8 mouse cellular contexts compared by ENCODE assay signal in genomic region chr5:75156554-75157036, GRCm38 (mm10). TPM values are rescaled to one million over a fixed set of nuclear protein-coding genes. Genes with fewer than 3 reads are reported as not detected.
A peak's percentile ranks its signal among the peaks of the same experiment; 100 is the strongest.
DNase-seq lines count a peak whose midpoint lies in the region; ATAC-seq lines count a peak whose summit lies in the region.

No protein-coding gene starts in this region.

- H3K4me2 ChIP-seq in forebrain, embryonic 11.5 days (ENCODE audit: low read depth, low read length, severe bottlenecking) = peak overlapping the region; percentile 59
- H3K4me2 ChIP-seq in kidney, embryonic 14.5 days (replicated peaks; ENCODE audit: low read depth, low read length) = peak overlapping the region; percentile 87

- peaks cover 6% of the 10 kb centered on the region; the same call in 1 of the 2 replicates for H3K4me1 ChIP-seq in forebrain, embryonic 11.5 days (replicated peaks; ENCODE audit: control insufficient read depth, insufficient read depth, low read length)
- H3K4me1 ChIP-seq in kidney, embryonic 14.5 days (ENCODE audit: control insufficient read depth, insufficient read depth, low read length) = 0 out of 2 replicates have a peak, but pooled peaks cover 5% of the 10 kb centered on the region
- H3K4me1 ChIP-seq in midbrain, embryonic 10.5 days = peaks cover 53% of the 10 kb centered on the region

- H3K27ac ChIP-seq in forebrain, embryonic 11.5 days (ENCODE audit: low read depth, low read length) = no peak overlapping the region
- peak overlapping the region; percentile 69; the same call in 1 of the 2 replicates for H3K27ac ChIP-seq in kidney, embryonic 14.5 days (ENCODE audit: low read depth, low read length)
- H3K27ac ChIP-seq in midbrain, embryonic 10.5 days (replicated peaks) = peak overlapping the region; percentile 64; the same call in 1 of the 2 replicates

- H3K36me3 ChIP-seq in forebrain, embryonic 11.5 days (ENCODE audit: control insufficient read depth, insufficient read depth, low read length) = no peaks in the 10 kb centered on the region
- H3K36me3 ChIP-seq in kidney, embryonic 14.5 days (ENCODE audit: control insufficient read depth, insufficient read depth, low read length) = 0 out of 2 replicates have a peak, but pooled peaks cover 6% of the 10 kb centered on the region
- H3K36me3 ChIP-seq in midbrain, embryonic 10.5 days = no peaks in the 10 kb centered on the region

- no peaks in the 10 kb centered on the region for H3K9me3 ChIP-seq in forebrain, embryonic 11.5 days (ENCODE audit: control insufficient read depth, low read length)
- H3K9me3 ChIP-seq in kidney, embryonic 14.5 days (ENCODE audit: control insufficient read depth, low read length) = no peaks in the 10 kb centered on the region
- H3K9me3 ChIP-seq in midbrain, embryonic 10.5 days (replicated peaks) = no peaks in the 10 kb centered on the region

- peak; percentile 32 for DNase-seq in kidney, adult 18-20 months
- DNase-seq in kidney, adult 9 months = no peak
- DNase-seq in NIH3T3 (ENCODE audit: low read depth) = peak; percentile 57
- DNase-seq in forebrain, embryonic 11.5 days (ENCODE audit: low spot score) = peak; percentile 78
- DNase-seq in midbrain, embryonic 10.5 days (ENCODE audit: low spot score) = peak; percentile 66
- peak; percentile 22 for DNase-seq in thymus, postnatal 14 days
- no peak for DNase-seq in right cerebral cortex, postnatal 36 days (ENCODE audit: low spot score in 2 of 2)

- peaks cover 41% of the 10 kb centered on the region for H3K27me3 ChIP-seq in forebrain, embryonic 11.5 days (ENCODE audit: control insufficient read depth, insufficient read depth, low read length)
- peaks cover 26% of the 10 kb centered on the region; the same call in 1 of the 2 replicates for H3K27me3 ChIP-seq in kidney, embryonic 14.5 days (ENCODE audit: control insufficient read depth, insufficient read depth, low read length)
- H3K27me3 ChIP-seq in midbrain, embryonic 10.5 days (ENCODE audit: low read depth, poor library complexity, severe bottlenecking) = peaks cover 87% of the 10 kb centered on the region

- ATAC-seq in forebrain, embryonic 11.5 days (replicated peaks; ENCODE audit: low FRiP score) = peak; percentile 34
- ATAC-seq in kidney, embryonic 14.5 days (ENCODE audit: low FRiP score, low TSS enrichment) = peak; percentile 16

- WGBS in forebrain, embryonic 11.5 days = under 1% methylated on average over 21 of the region's 21 CpGs
- WGBS in kidney, embryonic 14.5 days = under 1% methylated on average over 21 of the region's 21 CpGs
- under 1% methylated on average over 21 of the region's 21 CpGs for WGBS in midbrain, embryonic 10.5 days

- peak overlapping the region; percentile 46 for H3K9ac ChIP-seq in forebrain, embryonic 11.5 days (ENCODE audit: low read length)
- peak overlapping the region; percentile 84 for H3K9ac ChIP-seq in kidney, embryonic 14.5 days (ENCODE audit: low read depth, low read length)

- H3K4me3 ChIP-seq in forebrain, embryonic 11.5 days (ENCODE audit: low read depth, low read length) = peak overlapping the region; percentile 44
- peak overlapping the region; percentile 59 for H3K4me3 ChIP-seq in kidney, embryonic 14.5 days (ENCODE audit: low read length)
- H3K4me3 ChIP-seq in midbrain, embryonic 10.5 days = peak overlapping the region; percentile 57

RNA-seq across cellular contexts. Expression of gene Pdgfra, which starts 4.5 kb away (rescaled TPM):
- polyA plus RNA-seq in forebrain, embryonic 11.5 days (2014; fragmentation: Nextera tagmentation; extraction: Ambion mirVana) = 21.6 and 24.0 TPM in 2 replicates
- 23.0 and 56.8 TPM in 2 replicates for polyA plus RNA-seq in kidney, embryonic 14.5 days (2014; fragmentation: Nextera tagmentation; extraction: Ambion mirVana)
- polyA plus RNA-seq in midbrain, embryonic 10.5 days (2016; fragmentation: Nextera tagmentation; extraction: Ambion mirVana) = 15.6 and 19.5 TPM in 2 replicates

Comparison
In these comparisons a context has a peak if more than half of its experiments do, and no peak if none do; other contexts are left out.
1. DNase-seq: peak in kidney, adult 18-20 months (single experiment), NIH3T3 (single experiment), forebrain, embryonic 11.5 days (single experiment), midbrain, embryonic 10.5 days (single experiment) and thymus, postnatal 14 days (single experiment); none in kidney, adult 9 months (single experiment) and right cerebral cortex, postnatal 36 days (0 of 2).
2. Peak in every context shown above with its lines, with median percentiles within 50 percentile points of each other: H3K4me3 ChIP-seq.